Mouse (Mus musculus) brain, embryonic 14.5 days (tissue): ENCODE measurements around the gene Zic4.

Experiments
- CTCF ChIP-seq: fragments of 200-500 bp; IDR thresholded peaks from 2 replicates; pipeline ENCODE4 v1.5.1; 2012; ENCODE audit warnings: inconsistent platforms, mild to moderate bottlenecking, moderate library complexity, borderline replicate concordance; ENCODE audit not compliant: insufficient read depth, insufficient read length; ENCODE audit errors: extremely low read depth
- POLR2A ChIP-seq: fragments of 200-500 bp; IDR thresholded peaks from 2 replicates; pipeline ENCODE4 v1.6.1; 2012; ENCODE audit warnings: mild to moderate bottlenecking, inconsistent platforms, borderline replicate concordance; ENCODE audit not compliant: poor library complexity, insufficient read depth, insufficient read length, severe bottlenecking; ENCODE audit errors: extremely low read depth

GRCm38 (mm10) chr9:91381284-91382110 lies 19.3 kb downstream of the Zic4 start:
- no peak for TF ChIP-seq CTCF
- 0 out of 2 replicates have a peak, but pooled peaks have one; percentile 7 for TF ChIP-seq POLR2A
